Mouse (Mus musculus) intestine, postnatal 0 days (tissue): ENCODE measurements around the gene Plpp6. TPM values are rescaled to one million over a fixed set of nuclear protein-coding genes. Genes with fewer than 3 reads are reported as not detected.

Experiments
- ATAC-seq: fragments of 200-750 bp; cut with Nextera tagmentation; 2 replicates; pipeline ENCODE4 v1.8.0; 2017; ENCODE audit warnings: mild to moderate bottlenecking, moderate TSS enrichment, moderate library complexity
- H3K27ac ChIP-seq: fragments of 300-500 bp; sonication (generic); 2 replicates; pipeline ENCODE4 v1.5.1; 2014; ENCODE audit warnings: mild to moderate bottlenecking, low read depth, low read length, moderate library complexity
- H3K27me3 ChIP-seq: fragments of 300-500 bp; sonication (generic); replicated peaks from 2 replicates; pipeline ENCODE4 v1.6.1; 2014; ENCODE audit warnings: low read length, mixed read lengths; ENCODE audit not compliant: control insufficient read depth, insufficient read depth
- H3K36me3 ChIP-seq: fragments of 300-500 bp; sonication (generic); 2 replicates; pipeline ENCODE4 v1.6.1; 2014; ENCODE audit warnings: mild to moderate bottlenecking, moderate library complexity; ENCODE audit not compliant: control insufficient read depth, insufficient read depth
- H3K4me1 ChIP-seq: fragments of 300-500 bp; sonication (generic); replicated peaks from 2 replicates; pipeline ENCODE4 v1.6.1; 2014; ENCODE audit warnings: antibody characterized with exemption, low read length, mixed read lengths; ENCODE audit not compliant: control insufficient read depth, insufficient read depth
- H3K4me2 ChIP-seq: fragments of 300-500 bp; sonication (generic); replicated peaks from 2 replicates; pipeline ENCODE4 v1.6.1; 2014; ENCODE audit warnings: low read depth, mild to moderate bottlenecking, moderate library complexity
- H3K4me3 ChIP-seq: fragments of 300-500 bp; sonication (generic); 2 replicates; pipeline ENCODE4 v1.5.1; 2014; ENCODE audit warnings: low read depth, low read length
- H3K9ac ChIP-seq: fragments of 300-500 bp; sonication (generic); 2 replicates; pipeline ENCODE4 v1.6.1; 2014; ENCODE audit warnings: mild to moderate bottlenecking, low read depth, low read length
- H3K9me3 ChIP-seq: fragments of 300-500 bp; sonication (generic); 2 replicates; pipeline ENCODE4 v1.6.1; 2016; ENCODE audit warnings: mixed run types; ENCODE audit not compliant: control insufficient read depth
- CTCF ChIP-seq: sonication (generic); IDR thresholded peaks from 2 replicates; pipeline ENCODE4 v1.5.1; 2016; ENCODE audit warnings: low read depth, mild to moderate bottlenecking, control low read depth, antibody characterized with exemption, moderate library complexity
- WGBS: fragments of 180-500 bp; shearing (Covaris S2); extraction: QIAGEN DNeasy Blood & Tissue Kit; methylation state at CpG from one replicate; pipeline ENCODE4 v1.1.7; 2014; 5-methylcytosine and 5-hydroxymethylcytosine counted together
- polyA plus RNA-seq: library from polyadenylated mRNA; unstranded; fragments of >200 nt; fragmentation: Nextera tagmentation; extraction: Ambion mirVana; gene quantifications from 2 replicates; pipeline ENCODE4 v1.2.1, GENCODE M21; 2015

Plpp6 gene
- polyA plus RNA-seq, 1 experiment from 2014 or later = 22.3 TPM

DNA sequence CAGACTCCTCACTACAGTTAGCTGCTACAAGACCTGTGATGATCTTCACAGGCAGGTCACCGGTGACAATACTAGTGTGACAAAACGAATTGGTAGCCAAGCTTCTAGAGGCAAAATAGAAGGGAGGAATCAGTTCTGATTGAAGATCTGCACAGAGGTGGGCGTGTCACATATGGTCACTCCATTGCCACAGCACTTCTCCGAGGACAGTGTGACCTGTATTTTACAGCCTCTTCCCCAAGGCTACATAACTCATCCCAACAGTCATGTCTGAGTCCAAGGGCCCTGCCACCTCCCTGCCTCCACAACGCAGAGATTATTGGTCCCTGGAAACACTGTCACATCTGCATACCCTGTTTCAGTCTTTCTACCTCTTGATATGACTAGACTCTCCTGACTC is 5.5 kb downstream of the Plpp6 start:
- no peak overlapping the region for H3K27ac ChIP-seq
- no peaks in the 10 kb centered on the region for H3K27me3 ChIP-seq
- H3K9ac ChIP-seq = no peak overlapping the region
- 83% methylated on average over 5 of the region's 5 CpGs for WGBS
- no peaks in the 10 kb centered on the region for H3K4me1 ChIP-seq
- no peak overlapping the region for H3K4me3 ChIP-seq
- H3K9me3 ChIP-seq = no peaks in the 10 kb centered on the region
- no peak for TF ChIP-seq CTCF
- no peak for ATAC-seq
- H3K4me2 ChIP-seq = no peak overlapping the region
- no peaks in the 10 kb centered on the region for H3K36me3 ChIP-seq

DNA sequence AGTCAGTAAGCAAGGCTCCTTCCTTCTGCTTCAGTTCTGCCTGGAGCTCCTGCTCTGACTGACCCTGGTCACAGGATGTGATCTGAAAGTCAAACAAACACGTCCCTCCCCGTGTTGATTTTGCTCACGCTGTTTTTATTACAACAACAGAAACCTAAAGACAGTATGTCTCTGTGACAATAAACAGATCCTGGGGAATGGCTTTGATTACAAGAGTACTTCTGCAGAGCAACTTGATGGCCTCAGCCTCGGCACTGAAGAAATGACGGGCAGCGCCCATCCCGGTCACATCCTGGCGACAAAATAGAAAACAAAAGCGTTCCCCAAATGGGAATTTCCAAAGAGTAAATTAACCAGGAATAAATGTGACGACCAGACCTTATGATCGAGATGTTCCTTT is 6.5 kb downstream of the Plpp6 start:
- ATAC-seq = no peak
- H3K27me3 ChIP-seq = no peaks in the 10 kb centered on the region
- no peaks in the 10 kb centered on the region for H3K9me3 ChIP-seq
- no peaks in the 10 kb centered on the region for H3K4me1 ChIP-seq
- H3K36me3 ChIP-seq = no peaks in the 10 kb centered on the region
- WGBS = 41% methylated on average over 11 of the region's 11 CpGs
- no peak overlapping the region for H3K4me3 ChIP-seq
- no peak overlapping the region for H3K9ac ChIP-seq
- H3K27ac ChIP-seq = no peak overlapping the region
- H3K4me2 ChIP-seq = no peak overlapping the region
- TF ChIP-seq CTCF = no peak

DNA sequence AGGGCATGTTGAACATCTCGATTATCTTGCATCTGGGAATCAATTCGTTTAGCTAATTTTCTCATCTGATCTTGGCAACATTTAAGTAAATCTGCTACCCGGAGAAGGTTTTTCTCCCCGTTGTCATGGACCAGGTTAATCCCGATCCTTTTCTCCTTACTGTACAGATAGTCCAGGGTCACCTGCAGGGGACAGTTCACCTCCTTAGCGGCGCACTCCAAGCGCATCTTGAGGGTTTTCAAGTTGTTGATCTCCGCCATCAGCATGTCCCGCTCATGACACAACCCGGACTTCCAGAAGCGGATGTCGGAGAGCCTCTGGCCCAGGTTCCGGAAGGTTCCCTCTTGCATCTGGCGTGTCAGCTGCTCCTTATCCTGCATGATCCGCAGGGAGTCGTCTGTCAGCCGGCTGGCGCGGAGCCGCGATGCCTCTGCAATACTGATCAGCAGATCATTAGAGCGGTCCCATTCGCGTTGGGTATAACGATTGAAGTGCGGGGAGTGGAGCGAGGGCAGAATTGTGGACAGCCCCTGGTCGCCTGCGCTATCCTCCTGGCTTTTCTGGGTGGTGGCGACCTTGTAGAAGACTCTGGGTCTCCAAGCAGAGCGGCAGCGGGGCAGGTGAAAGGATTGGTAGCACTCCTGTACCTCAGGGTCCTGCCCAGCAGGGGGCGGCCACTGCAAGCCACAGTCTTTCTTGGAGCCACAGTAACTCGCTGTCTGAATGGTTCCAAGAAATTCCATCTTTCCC is 11.3 kb downstream of the Plpp6 start:
- H3K9ac ChIP-seq = no peak overlapping the region
- peak; percentile 92 for TF ChIP-seq CTCF
- no peaks in the 10 kb centered on the region for H3K4me1 ChIP-seq
- H3K9me3 ChIP-seq = no peaks in the 10 kb centered on the region
- H3K27ac ChIP-seq = no peak overlapping the region
- H3K36me3 ChIP-seq = no peaks in the 10 kb centered on the region
- no peaks in the 10 kb centered on the region for H3K27me3 ChIP-seq
- ATAC-seq = peak; percentile 73
- H3K4me3 ChIP-seq = peak overlapping the region; percentile 39
- WGBS = 16% methylated on average over 35 of the region's 35 CpGs
- H3K4me2 ChIP-seq = peak overlapping the region; percentile 77

DNA sequence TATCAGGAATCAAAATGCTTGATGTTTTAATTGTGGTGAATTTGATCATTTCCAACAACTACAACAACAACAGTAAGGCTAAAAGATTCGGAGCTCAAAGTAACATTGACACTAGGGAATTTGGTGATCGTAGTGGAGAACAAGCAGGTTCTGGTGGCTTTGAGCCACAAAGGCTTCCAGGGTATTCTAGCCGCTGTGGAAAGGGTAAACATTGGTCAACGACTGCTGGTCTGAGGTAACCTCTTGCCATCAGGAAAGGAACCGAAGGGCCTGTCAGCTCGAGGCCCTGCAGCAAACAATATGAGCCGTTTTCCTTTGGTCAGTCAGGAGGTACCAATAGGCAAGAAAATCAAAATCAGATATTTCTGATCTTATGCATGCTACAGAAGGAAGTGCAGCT is 18.9 kb downstream of the Plpp6 start:
- TF ChIP-seq CTCF = no peak
- no peak overlapping the region for H3K4me2 ChIP-seq
- H3K9ac ChIP-seq = no peak overlapping the region
- H3K4me3 ChIP-seq = no peak overlapping the region
- H3K4me1 ChIP-seq = no peaks in the 10 kb centered on the region
- H3K27ac ChIP-seq = no peak overlapping the region
- no peaks in the 10 kb centered on the region for H3K27me3 ChIP-seq
- no peaks in the 10 kb centered on the region for H3K9me3 ChIP-seq
- ATAC-seq = no peak
- H3K36me3 ChIP-seq = no peaks in the 10 kb centered on the region
- WGBS = 54% methylated on average over 7 of the region's 7 CpGs

DNA sequence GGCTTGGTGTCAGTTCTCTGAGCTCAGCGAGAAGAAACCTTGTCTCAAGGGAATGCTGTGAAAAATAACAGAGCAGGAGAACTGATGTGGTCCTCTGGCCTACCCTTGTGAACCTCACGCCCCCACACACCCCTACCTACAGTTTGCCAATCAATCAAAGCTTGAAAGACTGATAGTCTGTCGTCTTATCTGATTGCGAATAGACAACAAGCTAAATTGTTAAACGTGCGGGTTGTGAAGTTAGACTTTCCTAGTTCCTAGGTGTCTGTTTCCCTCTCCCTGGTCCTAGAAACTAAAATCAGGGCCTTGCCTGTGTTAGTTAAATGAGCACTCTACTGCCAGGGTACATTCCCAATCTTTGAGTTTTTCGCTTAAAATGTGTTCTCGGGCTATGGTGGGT is 25.8 kb downstream of the Plpp6 start:
- H3K36me3 ChIP-seq = no peaks in the 10 kb centered on the region; the same call in 1 of the 2 replicates
- peak overlapping the region; percentile 96 for H3K9ac ChIP-seq
- no peak for TF ChIP-seq CTCF
- no peaks in the 10 kb centered on the region for H3K9me3 ChIP-seq
- H3K4me2 ChIP-seq = peak overlapping the region; percentile 71
- no peaks in the 10 kb centered on the region for H3K27me3 ChIP-seq
- no peak for ATAC-seq
- 47% methylated on average over 8 of the region's 8 CpGs for WGBS
- no peaks in the 10 kb centered on the region for H3K4me1 ChIP-seq
- H3K4me3 ChIP-seq = peak overlapping the region; percentile 72
- peak overlapping the region; percentile 96; the same call in 1 of the 2 replicates for H3K27ac ChIP-seq

DNA sequence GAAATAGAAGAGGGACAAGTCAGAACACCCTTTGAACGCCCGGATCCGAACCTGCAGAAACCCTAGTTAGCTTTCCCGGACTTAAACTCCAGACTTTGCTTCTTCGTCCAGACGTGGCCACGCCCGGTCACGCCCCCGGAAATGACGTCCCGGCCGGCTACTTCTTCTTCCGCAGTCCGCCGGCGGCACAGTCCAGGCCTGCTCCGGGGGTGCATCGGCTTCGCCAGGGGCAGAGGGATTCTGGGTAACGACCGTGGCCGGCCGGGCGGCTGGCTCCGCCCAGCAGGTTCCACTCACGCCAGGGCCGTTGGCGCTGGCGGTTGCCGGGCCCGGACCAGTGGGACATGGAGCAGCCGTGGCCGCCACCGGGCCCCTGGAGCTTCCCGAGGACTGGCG is 26.4 kb downstream of the Plpp6 start, which contains the start of gene Cdc37l1:
Gene Cdc37l1 (plus strand): TSS at position 159 of the 396 bp plus-strand sequence.
- TF ChIP-seq CTCF = no peak
- ATAC-seq = peak; percentile 96
- no peaks in the 10 kb centered on the region for H3K9me3 ChIP-seq
- H3K9ac ChIP-seq = peak within 1 kb of the TSS; percentile 96
- no peaks in the 10 kb centered on the region for H3K27me3 ChIP-seq
- peak within 1 kb of the TSS; percentile 96 for H3K27ac ChIP-seq
- WGBS = 0% methylated on average over 37 of the region's 37 CpGs
- H3K4me3 ChIP-seq = peak within 1 kb of the TSS; percentile 72
- H3K36me3 ChIP-seq = peaks cover 7% of the 10 kb centered on the region
- H3K4me2 ChIP-seq = peak within 1 kb of the TSS; percentile 71
- H3K4me1 ChIP-seq = no peaks in the 10 kb centered on the region
